Mouse (Mus musculus): ENCODE data around the gene Zfp518a. TPM values are rescaled to one million over a fixed set of nuclear protein-coding genes. Genes with fewer than 3 reads are reported as not detected.

The Zfp518a gene
- total RNA-seq, 2 experiments from 2014 or later: 6.9 to 7.1 TPM

Small RNAs within 50 kb of the gene (microRNA-seq; reads per million reads assigned to microRNA genes)
- gene Mir8092: 0 to 0.54 reads per million in 2 experiments

Other genes starting within 250 kb of the Zfp518a start
- not detected for gene Cc2d2b, start 146.0 kb upstream of the Zfp518a start, total RNA-seq (2021)
- gene Ccnj, start 63.4 kb upstream of the Zfp518a start, total RNA-seq (2021): 1 to 10 TPM; 3.0 to 3.3 TPM
- 1 to 10 TPM; 2.1 to 2.5 TPM for gene Blnk, start 99.8 kb downstream of the Zfp518a start, total RNA-seq (2021)
- not detected for gene Dntt, start 134.6 kb downstream of the Zfp518a start, total RNA-seq (2021)
- not detected for gene Opalin, start 182.4 kb downstream of the Zfp518a start, total RNA-seq (2021)